Mouse (Mus musculus) cerebellum, adult 11-12 months (tissue): ENCODE measurements around the gene Sprr2h.

ENCODE experiments used
- DNase-seq: peaks from one replicate; pipeline ENCODE4 v3.0.0; 2022

Gene Sprr2h

DNA sequence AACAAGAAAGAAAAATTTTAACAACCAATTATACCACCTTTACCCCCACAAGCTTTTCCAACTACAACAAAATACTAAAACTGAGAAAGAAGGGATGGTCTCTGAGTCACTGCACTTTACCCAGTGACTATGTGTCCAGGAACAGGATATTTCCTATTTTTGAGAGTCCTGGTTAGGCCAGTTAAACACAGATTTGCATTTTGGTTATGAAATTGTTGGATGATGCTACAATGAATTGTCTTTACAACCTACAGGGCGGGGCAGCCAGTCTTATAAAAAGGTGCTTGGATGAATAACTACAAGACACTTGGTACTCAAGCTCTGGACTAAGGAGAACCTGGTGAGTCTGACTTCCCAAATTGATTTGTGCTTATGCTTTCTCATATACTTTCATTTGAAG is at the start of gene Sprr2h:
Gene Sprr2h, plus strand, starts transcription at position 301 of the 400 bp plus-strand sequence.
- no peak for DNase-seq

DNA sequence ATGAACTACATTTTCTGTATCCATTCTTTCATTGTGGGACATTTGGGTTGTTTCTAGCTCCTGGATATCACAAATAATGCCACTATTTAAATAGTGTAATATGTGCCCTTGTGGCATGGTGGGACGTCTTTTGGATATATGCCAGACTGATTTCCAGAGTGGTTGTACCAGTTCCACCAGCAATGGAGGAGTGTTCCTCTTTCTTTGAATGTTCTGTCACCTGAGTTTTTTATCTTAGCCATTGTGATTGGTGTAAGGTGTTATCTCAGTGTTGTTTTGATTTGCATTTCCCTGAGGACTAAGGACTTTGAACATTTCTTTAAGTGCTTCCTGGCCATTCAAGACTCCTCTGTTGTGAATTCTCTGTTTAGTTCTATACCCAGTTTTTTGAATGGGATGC is 49.2 kb upstream of the Sprr2h start:
- DNase-seq, result no peak

DNA sequence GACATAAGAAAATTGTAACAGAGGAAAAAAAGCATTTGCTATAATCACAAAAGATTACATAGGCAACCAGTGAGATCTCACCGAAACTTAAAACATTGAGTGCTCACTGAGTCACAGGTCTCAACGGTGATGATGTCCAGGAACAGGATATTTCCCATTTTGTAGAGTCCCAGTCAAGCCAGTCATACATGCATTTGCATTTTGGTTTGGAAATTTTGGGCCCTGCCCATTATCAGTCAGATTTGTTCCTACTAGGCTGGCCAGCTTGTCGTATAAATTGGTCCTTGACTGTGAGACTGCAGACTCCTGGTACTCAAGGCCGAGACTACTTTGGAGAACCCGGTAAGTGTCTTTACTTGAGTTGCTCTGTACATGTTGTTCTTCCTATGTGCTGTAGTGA is 46.6 kb upstream of the Sprr2h start, which contains the start of gene Sprr2d:
Gene Sprr2d, plus strand, starts transcription at position 301 of the 400 bp plus-strand sequence.
- DNase-seq, result no peak

DNA sequence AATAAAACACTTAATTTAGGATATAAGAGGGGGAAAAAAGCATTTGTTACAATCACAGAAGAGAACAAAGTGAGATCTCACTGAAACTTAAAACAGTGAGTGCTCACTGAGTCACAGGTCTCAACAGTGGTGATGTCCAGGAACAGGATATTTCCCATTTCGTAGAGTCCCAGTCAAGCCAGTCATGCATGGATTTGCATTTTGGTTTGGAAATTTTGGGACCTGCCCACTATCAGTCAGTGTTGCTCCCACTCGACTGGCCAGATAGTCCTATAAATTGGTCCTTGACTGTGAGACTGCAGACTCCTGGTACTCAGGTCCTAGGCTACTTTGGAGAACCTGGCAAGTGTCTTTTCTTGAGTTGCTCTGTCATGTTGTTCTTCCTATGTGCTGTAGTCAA is 33.6 kb upstream of the Sprr2h start, which contains the start of gene Sprr2e:
Gene Sprr2e, plus strand, starts transcription at position 301 of the 400 bp plus-strand sequence.
- DNase-seq, result no peak

DNA sequence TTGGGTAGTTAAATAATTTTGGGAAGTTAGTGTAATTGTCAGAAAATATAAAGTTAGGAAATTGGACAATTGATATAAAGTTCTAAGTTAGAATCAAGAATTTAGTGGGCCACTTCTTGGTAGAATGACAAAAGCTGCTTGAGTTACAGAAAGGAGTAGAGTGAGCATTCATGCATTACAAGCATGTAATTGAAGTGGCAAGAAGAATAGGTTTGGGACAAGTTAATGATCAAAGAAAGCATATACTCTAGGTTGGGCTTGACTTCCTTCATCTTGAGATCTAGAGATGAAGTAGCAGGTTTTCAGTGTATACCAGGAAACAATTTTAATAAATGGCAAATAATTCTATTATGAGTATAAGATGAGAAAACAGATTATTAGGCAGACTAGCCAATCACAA is 23.9 kb upstream of the Sprr2h start:
- DNase-seq, result no peak

DNA sequence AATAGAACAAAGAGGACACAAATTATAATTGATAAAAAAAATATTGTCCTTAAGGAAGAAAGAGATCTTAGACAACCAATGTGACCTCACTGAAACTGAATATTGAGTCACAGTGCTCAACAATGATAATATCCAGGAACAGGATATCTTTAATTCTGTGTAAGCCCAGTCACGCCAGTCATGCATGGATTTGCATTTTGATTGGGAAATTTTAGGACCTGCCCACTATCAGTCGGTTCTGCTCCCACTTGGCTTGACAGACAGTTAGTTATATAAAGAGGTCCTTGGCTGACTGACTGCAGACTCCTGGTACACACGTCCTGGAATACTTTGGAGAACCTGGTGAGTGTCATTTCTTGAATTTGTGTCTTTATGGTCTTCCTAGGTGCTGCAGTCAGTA is 20.6 kb upstream of the Sprr2h start, which contains the start of gene Sprr2f:
Gene Sprr2f, plus strand, starts transcription at position 301 of the 400 bp plus-strand sequence.
- no peak for DNase-seq

DNA sequence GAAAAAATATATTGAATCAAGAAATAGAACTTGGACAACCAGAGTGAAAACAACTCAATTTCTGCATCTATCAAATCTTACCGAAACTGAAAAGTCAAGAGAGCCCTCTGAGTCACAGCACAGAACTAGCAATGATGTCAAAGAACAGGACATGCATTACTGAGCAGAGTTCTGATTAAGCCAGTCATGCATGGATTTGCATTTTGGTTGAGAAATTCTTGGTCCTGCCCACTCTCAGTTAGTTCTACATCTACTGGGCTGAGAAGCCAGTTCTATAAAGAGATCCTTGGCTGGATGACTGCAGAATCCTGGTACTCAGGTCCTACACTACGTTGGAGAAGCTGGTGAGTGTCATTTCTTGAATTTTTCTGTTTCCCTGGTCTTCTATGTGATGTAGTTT is 11.9 kb upstream of the Sprr2h start:
- DNase-seq, result no peak

DNA sequence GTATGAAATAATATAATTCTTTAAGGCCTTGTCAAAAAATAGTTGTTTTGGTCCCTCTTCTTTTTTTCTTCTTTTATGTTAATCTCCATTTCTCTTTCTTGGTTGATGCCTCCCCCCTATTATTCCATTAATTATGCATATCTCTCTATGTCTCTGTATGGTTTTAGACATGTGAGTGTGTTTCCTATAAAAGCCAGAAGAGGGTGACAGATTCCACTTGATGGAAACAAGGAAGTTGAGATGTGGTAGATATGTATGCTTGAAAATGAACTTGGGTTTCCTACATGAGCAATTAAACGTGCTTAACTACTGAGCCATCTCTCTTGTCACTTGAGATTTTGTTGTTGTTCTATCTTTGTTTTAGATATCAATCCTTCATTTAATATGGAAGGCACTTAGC is 8.8 kb downstream of the Sprr2h start:
- DNase-seq, result no peak

DNA sequence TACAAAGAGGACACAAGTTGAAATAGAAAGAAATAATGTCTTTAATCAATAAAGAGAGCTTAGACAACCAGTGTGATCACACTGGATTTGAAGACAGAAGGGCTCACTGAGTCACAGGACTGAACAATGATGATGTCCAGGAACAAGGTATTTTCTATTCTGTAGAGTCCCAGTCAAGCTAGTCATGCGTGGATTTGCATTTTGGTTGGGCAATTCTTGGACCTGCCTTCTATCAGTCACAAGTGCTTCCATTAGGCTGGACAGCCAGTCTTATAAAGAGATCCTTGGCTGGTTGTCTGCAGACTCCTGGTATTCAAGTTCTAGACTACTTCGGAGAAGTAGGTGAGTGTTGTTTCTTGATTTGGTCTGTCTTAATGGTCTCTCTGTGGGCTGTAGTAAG is 22.2 kb downstream of the Sprr2h start, which contains the start of gene Sprr2i:
Gene Sprr2i, plus strand, starts transcription at position 301 of the 400 bp plus-strand sequence.
- DNase-seq, result no peak

DNA sequence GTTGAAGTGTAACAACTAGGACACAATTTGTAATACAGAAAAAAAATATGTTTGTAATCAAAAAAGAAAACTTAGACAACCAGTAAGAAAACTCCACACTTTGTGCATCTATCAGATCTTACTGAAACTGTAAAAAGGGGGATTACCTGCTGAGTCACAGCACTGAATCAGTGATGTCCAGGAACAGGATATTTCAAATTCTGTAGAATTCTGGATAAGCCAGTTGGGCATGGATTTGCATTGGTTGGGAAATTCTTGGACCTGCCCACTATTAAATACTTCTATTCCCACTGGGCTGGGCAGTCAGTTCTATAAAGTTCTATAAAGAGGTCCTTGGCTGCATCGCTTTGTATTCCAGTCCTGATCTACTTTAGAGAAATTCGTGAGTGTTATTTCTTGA is 32.3 kb downstream of the Sprr2h start, which contains the start of gene Sprr2j-ps:
Gene Sprr2j-ps, plus strand, starts transcription at position 301 of the 400 bp plus-strand sequence.
- DNase-seq, result no peak

DNA sequence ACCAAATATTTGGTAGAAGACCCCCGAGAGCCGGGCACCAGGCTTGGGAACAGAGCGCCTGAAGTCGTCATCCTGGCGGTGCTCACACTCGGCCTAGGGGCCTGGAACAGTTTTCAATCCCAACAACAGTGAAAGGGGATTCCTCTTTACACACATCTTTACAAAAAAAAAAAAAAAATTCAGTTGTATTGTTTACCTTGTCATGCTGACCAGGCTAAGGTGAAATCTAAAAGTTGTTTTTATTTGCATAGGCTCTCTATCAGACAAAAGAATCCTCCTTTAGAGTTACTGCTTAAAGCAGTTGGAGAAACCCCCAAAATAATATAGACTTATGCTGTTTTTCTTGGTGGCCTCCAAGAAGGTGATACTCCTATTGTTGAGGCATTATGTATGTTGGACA is 43.8 kb downstream of the Sprr2h start, which contains the start of gene Gm9774:
Gene Gm9774, minus strand, starts transcription at position 101 of the 400 bp plus-strand sequence.
- no peak for DNase-seq

DNA sequence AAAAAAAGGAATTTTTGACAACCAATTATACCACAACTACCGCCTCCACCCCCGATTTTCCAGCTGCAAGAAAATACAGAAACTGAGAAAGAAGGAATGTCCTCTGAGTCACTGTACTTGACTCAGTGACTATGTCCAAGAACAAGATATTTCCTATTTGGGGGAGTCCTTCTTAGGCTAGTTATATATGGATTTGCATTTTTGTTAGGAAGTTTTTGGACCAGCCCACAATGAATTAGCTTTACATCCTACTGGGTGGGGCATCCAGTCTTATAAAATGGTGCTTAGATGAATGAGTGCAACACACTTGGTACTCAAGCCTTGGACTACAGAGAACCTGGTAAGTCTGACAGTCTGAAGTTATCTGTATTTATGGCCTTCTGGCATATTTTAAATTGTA is 46.8 kb downstream of the Sprr2h start, which contains the start of gene Sprr2k:
Gene Sprr2k, plus strand, starts transcription at position 301 of the 400 bp plus-strand sequence.
- DNase-seq, result no peak
